Mouse (Mus musculus) gastrocnemius, adult 2 months (tissue): ENCODE data around the gene Pecr. TPM values are rescaled to one million over a fixed set of nuclear protein-coding genes. Genes with fewer than 3 reads are reported as not detected.
A peak's percentile ranks its signal among the peaks of the same experiment; 100 is the strongest.
"Not testable (repeated sequence)": the region's sequence is repeated elsewhere in the genome, so short reads cannot be mapped to it uniquely, and the experiment has no call there.

ENCODE experiments used
- DNase-seq: peaks from one replicate; pipeline ENCODE4 v3.0.0; 2022
- H3K27ac ChIP-seq: fragments of 200-600 bp; 2 replicates; pipeline ENCODE4 v1.8.1; 2022; ENCODE audit warnings: mild to moderate bottlenecking
- H3K4me3 ChIP-seq: fragments of 200-600 bp; 2 replicates; pipeline ENCODE4 v1.8.1; 2022; ENCODE audit warnings: mild to moderate bottlenecking, moderate library complexity
- CTCF ChIP-seq: fragments of 200-600 bp; IDR thresholded peaks from 2 replicates; pipeline ENCODE4 v1.8.1; 2022; ENCODE audit warnings: antibody characterized with exemption, mild to moderate bottlenecking, moderate library complexity
- intact Hi-C: fragments of 180-260 bp; cut with DNase I; formaldehyde crosslinking; loops from one replicate; pipeline ENCODE4 v1.15.1; 2025
- total RNA-seq, 2 experiments: library from RNA; stranded (reverse); gene quantifications; 2 replicates each; pipeline ENCODE4 v1.2.3; 2021

Gene Pecr
- total RNA-seq, 2 experiments from 2014 or later = 15.7 to 16.4 TPM

GRCm38 (mm10) chr1:72242581-72243143, 41.5 kb downstream of the Pecr start:
- intact Hi-C loops = no loop called here
- no peak overlapping the region for H3K27ac ChIP-seq
- no peak overlapping the region for H3K4me3 ChIP-seq
- peak; percentile 6 for DNase-seq
- no peak for TF ChIP-seq CTCF

- intact Hi-C loops = not testable (repeated sequence)
Observed at GRCm38 (mm10) chr1:72239113-72239512, 45.0 kb downstream of the Pecr start.

GRCm38 (mm10) chr1:72238016-72238580, 46.0 kb downstream of the Pecr start:
- intact Hi-C loops = no loop called here

More at GRCm38 (mm10) chr1:72239113-72239512, 45.0 kb downstream of the Pecr start:
- H3K27ac ChIP-seq, H3K4me3 ChIP-seq: not testable (repeated sequence)
- peak; percentile 2 for DNase-seq

GRCm38 (mm10) chr1:72237007-72237775, 46.9 kb downstream of the Pecr start:
- TF ChIP-seq CTCF = no peak
- Histone ChIP-seq H3K4me3 (peak overlapping the region; percentile 56), H3K27ac (peak overlapping the region; percentile 51; the same call in 1 of the 2 replicates)
- peak; percentile 21 for DNase-seq
- intact Hi-C loops = no loop called here

More at GRCm38 (mm10) chr1:72238016-72238580, 46.0 kb downstream of the Pecr start:
- no peak overlapping the region for H3K4me3 ChIP-seq
- DNase-seq = peak; percentile 6
- no peak for TF ChIP-seq CTCF
- peak overlapping the region; percentile 46; the same call in 1 of the 2 replicates for H3K27ac ChIP-seq

- intact Hi-C loops = not testable (repeated sequence)
- Histone ChIP-seq H3K4me3 (peak overlapping the region; percentile 87), H3K27ac (peak overlapping the region; percentile 90)
- DNase-seq = peak; percentile 90
Observed at GRCm38 (mm10) chr1:72236363-72237006, 47.6 kb downstream of the Pecr start.

- peak; percentile 55 for TF ChIP-seq CTCF
- H3K4me3 ChIP-seq, H3K27ac ChIP-seq, intact Hi-C loops: not testable (repeated sequence)
- DNase-seq = peak; percentile 8
Observed at GRCm38 (mm10) chr1:72232592-72232991, 51.5 kb downstream of the Pecr start.

- intact Hi-C loops = no loop called here
- no peak for TF ChIP-seq CTCF
- Histone ChIP-seq H3K4me3 (no peak overlapping the region), H3K27ac (no peak overlapping the region)
- peak; percentile 24 for DNase-seq
Observed at GRCm38 (mm10) chr1:72228974-72229373, 55.1 kb downstream of the Pecr start.

- intact Hi-C loops = no loop called here
- DNase-seq = peak; percentile 10
- Histone ChIP-seq H3K27ac (no peak overlapping the region), H3K4me3 (no peak overlapping the region)
- TF ChIP-seq CTCF = no peak
Observed at GRCm38 (mm10) chr1:72227546-72227945, 56.6 kb downstream of the Pecr start.

- peak overlapping the region; percentile 31; the same call in 1 of the 2 replicates for H3K27ac ChIP-seq
- TF ChIP-seq CTCF = no peak
- peak; percentile 10 for DNase-seq
- intact Hi-C loops = no loop called here
- H3K4me3 ChIP-seq = no peak overlapping the region
Observed at GRCm38 (mm10) chr1:72226887-72227481, 57.1 kb downstream of the Pecr start.

- intact Hi-C loops = no loop called here
- Histone ChIP-seq H3K27ac (peak overlapping the region; percentile 46), H3K4me3 (peak overlapping the region; percentile 78)
- TF ChIP-seq CTCF = no peak
- DNase-seq = peak; percentile 15
Observed at GRCm38 (mm10) chr1:72226172-72226886, 57.8 kb downstream of the Pecr start.

- peak; percentile 87 for DNase-seq
- intact Hi-C loops = not testable (repeated sequence)
- Histone ChIP-seq H3K27ac (peak overlapping the region; percentile 84), H3K4me3 (peak overlapping the region; percentile 78)
Observed at GRCm38 (mm10) chr1:72225720-72226171, 58.4 kb downstream of the Pecr start.
